Mouse (Mus musculus) heart, embryonic 13.5 days (tissue): ENCODE results near the gene Ftsj1. TPM values are rescaled to one million over a fixed set of nuclear protein-coding genes. Genes with fewer than 3 reads are reported as not detected.

ENCODE experiments used
- ATAC-seq: fragments of 200-750 bp; cut with Nextera tagmentation; 2 replicates; pipeline ENCODE4 v1.8.0; 2017; ENCODE audit warnings: moderate TSS enrichment; ENCODE audit not compliant: insufficient number of reproducible peaks, low FRiP score, low TSS enrichment; ENCODE audit errors: extremely low read depth
- H3K27ac ChIP-seq: fragments of 300-500 bp; sonication (generic); replicated peaks from 2 replicates; pipeline ENCODE4 v1.5.1; 2015; ENCODE audit warnings: moderate library complexity, mild to moderate bottlenecking, inconsistent platforms
- H3K27me3 ChIP-seq: fragments of 300-500 bp; sonication (generic); replicated peaks from 2 replicates; pipeline ENCODE4 v1.6.1; 2015; ENCODE audit warnings: mild to moderate bottlenecking, inconsistent platforms
- H3K36me3 ChIP-seq: fragments of 300-500 bp; sonication (generic); 2 replicates; pipeline ENCODE4 v1.6.1; 2015; ENCODE audit warnings: mild to moderate bottlenecking, inconsistent platforms
- H3K4me1 ChIP-seq: fragments of 300-500 bp; sonication (generic); 2 replicates; pipeline ENCODE4 v1.6.1; 2015; ENCODE audit warnings: inconsistent platforms
- H3K4me2 ChIP-seq: fragments of 300-500 bp; sonication (generic); 2 replicates; pipeline ENCODE4 v1.6.1; 2015; ENCODE audit warnings: inconsistent platforms, mild to moderate bottlenecking, moderate library complexity
- H3K4me3 ChIP-seq: fragments of 300-500 bp; sonication (generic); 2 replicates; pipeline ENCODE4 v1.5.1; 2015; ENCODE audit warnings: moderate library complexity, mild to moderate bottlenecking, inconsistent platforms
- H3K9ac ChIP-seq: fragments of 300-500 bp; sonication (generic); 2 replicates; pipeline ENCODE4 v1.6.1; 2015; ENCODE audit warnings: inconsistent platforms, mild to moderate bottlenecking, moderate library complexity
- H3K9me3 ChIP-seq: fragments of 300-500 bp; sonication (generic); 2 replicates; pipeline ENCODE4 v1.6.1; 2016; ENCODE audit warnings: inconsistent platforms
- WGBS: fragments of 180-500 bp; shearing (Covaris S2); methylation state at CpG from one replicate; pipeline ENCODE4 v1.1.7; 2015; ENCODE audit warnings: mixed read lengths; 5-methylcytosine and 5-hydroxymethylcytosine counted together
- polyA plus RNA-seq: library from polyadenylated mRNA; unstranded; fragments of >200 nt; fragmentation: Nextera tagmentation; extraction: Ambion mirVana; gene quantifications from 2 replicates; pipeline ENCODE4 v1.2.1, GENCODE M21; 2015

Gene Ftsj1
- polyA plus RNA-seq, 1 experiment from 2014 or later: 23.8 TPM

GRCm38 (mm10) chrX:8218114-8218513 is 34.1 kb downstream of the Ftsj1 start:
- no peak for ATAC-seq
- Histone ChIP-seq H3K4me1 (no peaks in the 10 kb centered on the region), H3K4me3 (no peak overlapping the region), H3K9me3 (no peaks in the 10 kb centered on the region), H3K27ac (no peak overlapping the region), H3K27me3 (0 out of 2 replicates have a peak, but pooled peaks cover 3% of the 10 kb centered on the region), H3K4me2 (no peak overlapping the region), H3K9ac (no peak overlapping the region), H3K36me3 (no peaks in the 10 kb centered on the region)
- WGBS: 26% methylated on average over 2 of the region's 2 CpGs

DNA sequence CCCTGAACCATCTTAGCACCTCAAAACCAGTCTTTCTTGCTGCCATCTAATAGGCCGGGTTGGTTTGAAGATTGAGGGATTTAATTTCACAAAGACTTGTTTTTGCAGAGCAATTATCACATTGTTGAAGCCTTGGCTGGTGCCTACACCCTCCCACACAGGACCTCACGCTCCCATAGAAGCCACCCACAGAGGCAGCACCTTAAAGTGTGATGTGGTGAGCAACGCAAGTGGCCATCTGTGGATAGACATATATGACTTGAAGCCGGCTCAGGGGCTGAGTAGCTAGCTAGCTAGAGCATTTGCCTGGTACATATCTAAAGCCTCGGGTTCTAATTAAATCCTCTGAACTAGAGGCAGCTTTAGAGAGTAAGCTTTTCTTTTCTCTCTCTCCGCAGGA is 34.8 kb downstream of the Ftsj1 start:
- Histone ChIP-seq H3K27ac (no peak overlapping the region), H3K4me2 (no peak overlapping the region), H3K27me3 (0 out of 2 replicates have a peak, but pooled peaks cover 3% of the 10 kb centered on the region), H3K36me3 (no peaks in the 10 kb centered on the region), H3K9ac (no peak overlapping the region), H3K9me3 (no peaks in the 10 kb centered on the region), H3K4me3 (no peak overlapping the region), H3K4me1 (no peaks in the 10 kb centered on the region)
- 30% methylated on average over 6 of the region's 6 CpGs for WGBS
- ATAC-seq: no peak

DNA sequence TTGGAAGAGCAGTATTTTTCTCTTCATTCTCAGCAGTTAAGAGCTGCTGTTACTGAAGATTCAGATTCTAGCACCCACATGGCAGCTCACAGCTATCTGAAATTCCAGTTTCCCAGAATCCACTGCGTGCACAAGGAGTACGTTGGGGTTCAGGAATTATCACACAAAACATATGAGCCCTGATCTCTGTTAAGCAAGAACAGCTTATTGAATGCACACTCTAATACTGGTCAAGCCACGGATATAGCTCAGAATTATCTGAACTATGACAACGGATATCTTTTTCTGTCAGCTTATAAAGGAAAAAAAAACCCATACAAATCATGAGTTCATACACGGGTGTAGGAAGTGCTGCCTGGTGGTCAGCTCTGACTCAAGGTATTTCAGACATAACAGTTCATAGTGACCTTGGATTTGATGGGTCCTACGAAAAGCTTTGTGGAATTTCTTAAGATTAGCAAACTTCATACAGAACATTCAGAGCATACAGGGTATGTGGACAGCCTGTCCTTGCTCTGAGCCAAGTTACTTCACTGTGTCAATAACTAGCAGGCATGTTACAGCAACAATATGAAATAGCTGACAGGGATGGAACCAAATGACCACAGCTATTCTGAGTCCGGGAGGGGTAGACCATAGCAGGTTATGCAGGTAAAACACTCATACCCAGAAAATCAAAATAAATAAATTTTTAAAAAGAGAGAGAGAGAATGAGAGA is 40.6 kb downstream of the Ftsj1 start:
- ATAC-seq: no peak
- Histone ChIP-seq H3K9me3 (no peaks in the 10 kb centered on the region), H3K27ac (no peak overlapping the region), H3K9ac (no peak overlapping the region), H3K4me2 (no peak overlapping the region), H3K27me3 (0 out of 2 replicates have a peak, but pooled peaks cover 9% of the 10 kb centered on the region), H3K36me3 (no peaks in the 10 kb centered on the region), H3K4me1 (no peaks in the 10 kb centered on the region), H3K4me3 (no peak overlapping the region)
- 60% methylated on average over 7 of the region's 7 CpGs for WGBS

DNA sequence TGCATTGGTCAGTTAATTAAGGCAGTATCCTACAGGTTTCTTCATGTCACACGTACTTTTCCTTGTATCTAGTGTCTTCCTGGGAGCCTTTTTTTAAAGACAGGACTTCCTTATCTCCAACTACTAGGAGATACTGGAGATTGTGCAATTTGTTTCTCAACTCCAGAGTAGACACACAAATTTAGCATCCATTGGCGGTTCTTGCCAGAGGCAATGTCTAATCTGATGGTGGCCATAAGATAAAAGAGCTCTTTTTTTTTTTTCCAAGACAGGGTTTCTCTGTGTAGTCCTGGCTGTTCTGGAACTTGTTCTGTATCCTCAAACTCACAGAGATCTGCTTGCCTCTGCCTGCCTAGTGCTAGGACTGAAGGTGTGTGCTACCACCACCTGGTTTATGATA is 42.5 kb downstream of the Ftsj1 start:
- Histone ChIP-seq H3K27ac (no peak overlapping the region), H3K9me3 (no peaks in the 10 kb centered on the region), H3K9ac (no peak overlapping the region), H3K4me2 (no peak overlapping the region), H3K27me3 (peaks cover 13% of the 10 kb centered on the region; the same call in 1 of the 2 replicates), H3K36me3 (no peaks in the 10 kb centered on the region), H3K4me1 (no peaks in the 10 kb centered on the region), H3K4me3 (no peak overlapping the region)
- WGBS: 42% methylated on average over 2 of the region's 2 CpGs
- no peak for ATAC-seq

DNA sequence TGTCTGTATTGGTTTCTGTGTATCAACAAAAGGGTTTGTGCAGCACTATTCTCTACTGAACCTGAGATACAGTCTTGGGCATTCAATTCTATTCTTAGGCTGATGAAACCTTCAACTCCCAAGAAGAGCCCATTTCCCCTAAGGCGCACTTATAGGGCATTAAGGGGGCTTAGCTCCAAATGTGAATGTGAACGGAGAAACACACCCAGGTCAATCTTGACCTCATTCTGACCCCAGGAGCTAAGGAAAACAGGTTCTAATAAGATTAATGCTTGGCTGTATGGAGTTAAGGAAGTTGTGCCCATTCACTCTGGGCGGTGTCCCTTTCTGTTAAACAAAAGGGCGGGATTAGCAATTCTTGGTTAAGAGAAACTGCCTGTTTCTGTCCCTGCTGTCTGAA is 45.0 kb downstream of the Ftsj1 start:
- H3K9ac ChIP-seq: no peak overlapping the region
- no peaks in the 10 kb centered on the region for H3K36me3 ChIP-seq
- no peak for ATAC-seq
- H3K4me3 ChIP-seq: no peak overlapping the region
- no peaks in the 10 kb centered on the region for H3K4me1 ChIP-seq
- H3K27ac ChIP-seq: no peak overlapping the region
- 22% methylated on average over 4 of the region's 4 CpGs for WGBS
- H3K27me3 ChIP-seq: peaks cover 13% of the 10 kb centered on the region; the same call in 1 of the 2 replicates
- H3K4me2 ChIP-seq: peak overlapping the region; percentile 76
- no peaks in the 10 kb centered on the region for H3K9me3 ChIP-seq

DNA sequence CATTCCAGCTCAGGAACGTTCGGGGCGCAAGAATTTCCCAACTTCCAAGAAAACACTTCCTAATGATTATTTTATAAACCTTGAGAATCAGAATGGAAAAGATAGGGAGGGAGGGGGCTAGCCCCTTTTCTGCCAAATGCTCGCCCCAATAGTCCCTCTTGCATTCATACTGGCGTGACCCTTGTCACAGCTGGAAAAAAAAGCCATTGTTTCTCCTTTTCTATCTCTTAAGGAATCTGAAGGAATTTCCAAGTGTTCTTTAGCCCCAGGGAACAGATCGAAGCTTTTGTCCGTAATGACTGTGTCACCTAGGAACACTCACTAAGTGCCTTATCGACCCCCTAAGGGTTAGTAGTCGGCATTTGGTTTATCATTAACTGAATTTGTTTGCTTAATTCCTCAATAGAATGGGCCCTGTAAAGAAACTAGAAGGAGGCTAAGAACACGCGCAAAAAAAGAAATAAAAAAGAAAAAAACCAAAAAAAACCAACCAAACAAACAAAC is 45.5 kb downstream of the Ftsj1 start:
- no peak for ATAC-seq
- Histone ChIP-seq H3K27ac (no peak overlapping the region), H3K9ac (peak overlapping the region; percentile 81), H3K9me3 (no peaks in the 10 kb centered on the region), H3K4me3 (peak overlapping the region; percentile 61), H3K4me2 (peak overlapping the region; percentile 76), H3K27me3 (peaks cover 13% of the 10 kb centered on the region; the same call in 1 of the 2 replicates), H3K4me1 (no peaks in the 10 kb centered on the region), H3K36me3 (no peaks in the 10 kb centered on the region)
- 8% methylated on average over 11 of the region's 11 CpGs for WGBS

DNA sequence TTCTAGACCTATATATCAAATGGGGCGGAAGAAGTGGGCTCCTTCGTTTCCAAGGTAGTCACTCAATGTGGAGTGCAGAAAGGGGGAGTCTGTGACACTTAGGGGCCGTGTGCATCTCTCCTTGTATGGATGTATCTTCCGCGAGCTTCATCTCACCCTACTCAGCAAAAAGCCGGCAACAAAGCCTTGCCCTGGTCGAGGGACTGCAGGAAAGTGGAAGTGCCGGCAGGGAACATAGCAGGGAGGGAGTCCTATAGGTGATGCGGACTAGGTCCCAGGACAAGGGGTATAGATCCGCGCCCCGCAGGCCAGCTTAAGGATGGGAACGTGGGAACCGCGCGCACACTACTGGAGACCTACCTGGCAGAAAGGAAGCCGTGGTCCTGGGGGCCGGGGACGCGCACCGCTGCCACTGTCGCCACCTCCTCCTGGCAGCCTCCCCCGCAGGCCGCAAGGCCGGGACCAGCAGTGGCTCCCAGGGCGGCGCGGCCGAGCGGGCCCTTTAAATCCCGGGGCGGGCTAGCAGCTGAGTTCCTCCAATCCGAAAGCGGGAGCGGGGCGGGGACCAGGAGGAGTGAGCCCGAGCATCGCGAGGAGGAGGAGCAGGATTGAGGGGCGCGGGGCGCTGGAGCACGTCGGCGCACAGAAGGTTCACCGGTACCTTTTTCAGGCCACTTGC is 46.1 kb downstream of the Ftsj1 start, which contains the start of gene Porcn:
Gene Porcn (minus strand): TSS at position 511 of the 679 bp plus-strand sequence.
- WGBS: 8% methylated on average over 41 of the region's 46 CpGs
- no peak within 1 kb of the TSS for H3K27ac ChIP-seq

DNA sequence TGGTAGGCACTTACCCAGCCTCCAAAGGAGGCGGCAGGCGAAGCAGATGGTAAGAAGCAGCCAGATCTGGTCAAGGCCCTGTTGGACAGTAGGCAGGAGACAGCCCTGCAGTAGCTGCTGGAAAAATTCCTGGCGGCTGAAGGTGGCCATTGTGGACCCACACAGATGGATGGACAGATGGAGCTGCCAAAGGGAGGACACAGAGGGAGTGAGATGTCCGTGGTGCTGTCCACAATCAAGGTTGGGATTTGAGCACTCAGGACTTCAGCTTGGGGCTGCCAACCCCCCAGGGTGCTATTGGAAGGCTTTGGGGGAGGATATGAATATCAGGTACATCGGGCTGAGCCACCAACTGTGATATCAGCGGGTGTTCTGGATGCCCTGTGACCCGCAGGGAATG is 46.7 kb downstream of the Ftsj1 start:
- ATAC-seq: no peak
- H3K9ac ChIP-seq: no peak overlapping the region

More for the DNA sequence above, 46.1 kb downstream of the Ftsj1 start, which contains the start of gene Porcn:
- peak within 1 kb of the TSS; percentile 61 for H3K4me3 ChIP-seq
- peak; percentile 83; the same call in 1 of the 2 replicates for ATAC-seq
- H3K9me3 ChIP-seq: no peaks in the 10 kb centered on the region
- no peaks in the 10 kb centered on the region for H3K4me1 ChIP-seq
- H3K36me3 ChIP-seq: no peaks in the 10 kb centered on the region
- H3K4me2 ChIP-seq: peak within 1 kb of the TSS; percentile 76
- peak within 1 kb of the TSS; percentile 81 for H3K9ac ChIP-seq
- peaks cover 13% of the 10 kb centered on the region; the same call in 1 of the 2 replicates for H3K27me3 ChIP-seq

GRCm38 (mm10) chrX:8205088-8205487 is 47.1 kb downstream of the Ftsj1 start:
- Histone ChIP-seq H3K4me3 (no peak overlapping the region), H3K27ac (no peak overlapping the region), H3K27me3 (peaks cover 13% of the 10 kb centered on the region; the same call in 1 of the 2 replicates), H3K9me3 (no peaks in the 10 kb centered on the region), H3K4me1 (no peaks in the 10 kb centered on the region), H3K9ac (no peak overlapping the region), H3K4me2 (no peak overlapping the region), H3K36me3 (no peaks in the 10 kb centered on the region)
- ATAC-seq: no peak
- WGBS: 53% methylated on average over 4 of the region's 4 CpGs

More for the DNA sequence above, 46.7 kb downstream of the Ftsj1 start:
- 37% methylated on average over 7 of the region's 7 CpGs for WGBS
- no peaks in the 10 kb centered on the region for H3K9me3 ChIP-seq
- H3K36me3 ChIP-seq: no peaks in the 10 kb centered on the region
- H3K4me3 ChIP-seq: peak overlapping the region; percentile 61
- H3K27ac ChIP-seq: no peak overlapping the region
- no peaks in the 10 kb centered on the region for H3K4me1 ChIP-seq
- peak overlapping the region; percentile 76 for H3K4me2 ChIP-seq
- peaks cover 13% of the 10 kb centered on the region; the same call in 1 of the 2 replicates for H3K27me3 ChIP-seq

DNA sequence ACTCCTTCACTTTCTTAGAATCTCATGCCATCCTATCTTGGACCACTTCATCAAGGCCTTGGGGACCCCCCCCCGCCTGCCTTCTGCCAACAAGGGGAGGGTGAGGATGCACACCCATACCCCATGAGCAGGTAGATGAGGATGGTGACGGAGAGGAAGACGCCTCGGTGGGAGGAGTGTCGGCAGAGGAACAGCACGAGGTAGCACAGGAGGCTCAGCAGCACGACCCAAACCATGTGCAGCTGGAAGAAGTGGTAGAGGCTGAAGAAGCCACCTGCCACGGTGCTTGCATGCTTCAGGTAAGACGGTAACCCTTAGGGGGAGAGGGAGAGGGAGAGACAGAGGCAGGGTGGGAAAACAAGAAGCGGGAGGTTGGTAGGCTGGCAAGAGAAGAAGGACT is 48.1 kb downstream of the Ftsj1 start:
- H3K4me3 ChIP-seq: no peak overlapping the region
- no peak for ATAC-seq
- H3K27ac ChIP-seq: no peak overlapping the region
- H3K4me1 ChIP-seq: no peaks in the 10 kb centered on the region
- 70% methylated on average over 10 of the region's 10 CpGs for WGBS
- H3K4me2 ChIP-seq: no peak overlapping the region
- H3K27me3 ChIP-seq: peaks cover 13% of the 10 kb centered on the region; the same call in 1 of the 2 replicates
- H3K9me3 ChIP-seq: no peaks in the 10 kb centered on the region
- H3K9ac ChIP-seq: no peak overlapping the region
- no peaks in the 10 kb centered on the region for H3K36me3 ChIP-seq

GRCm38 (mm10) chrX:8203105-8203504 is 49.1 kb downstream of the Ftsj1 start:
- no peak overlapping the region for H3K27ac ChIP-seq
- H3K4me1 ChIP-seq: no peaks in the 10 kb centered on the region
- H3K4me2 ChIP-seq: no peak overlapping the region
- H3K27me3 ChIP-seq: peaks cover 8% of the 10 kb centered on the region; the same call in 1 of the 2 replicates
- H3K4me3 ChIP-seq: no peak overlapping the region
- H3K9me3 ChIP-seq: no peaks in the 10 kb centered on the region
- WGBS: 83% methylated on average over 14 of the region's 14 CpGs
- no peak for ATAC-seq
- no peak overlapping the region for H3K9ac ChIP-seq
- no peaks in the 10 kb centered on the region for H3K36me3 ChIP-seq
